Mouse (Mus musculus) embryonic facial prominence, embryonic 12.5 days (tissue): ENCODE measurements around the gene Specc1. TPM values are rescaled to one million over a fixed set of nuclear protein-coding genes. Genes with fewer than 3 reads are reported as not detected.

Source experiments
- ATAC-seq: fragments of 200-750 bp; cut with Nextera tagmentation; 2 replicates; pipeline ENCODE4 v1.8.0; 2017; ENCODE audit not compliant: insufficient number of reproducible peaks, insufficient read depth, low FRiP score, low TSS enrichment
- H3K27ac ChIP-seq: fragments of 300-500 bp; sonication (generic); 2 replicates; pipeline ENCODE4 v1.5.1; 2016; ENCODE audit warnings: mild to moderate bottlenecking
- H3K27me3 ChIP-seq: fragments of 300-500 bp; sonication (generic); 2 replicates; pipeline ENCODE4 v1.6.1; 2016; ENCODE audit warnings: mild to moderate bottlenecking, moderate library complexity
- H3K36me3 ChIP-seq: fragments of 300-500 bp; sonication (generic); 2 replicates; pipeline ENCODE4 v1.6.1; 2016; ENCODE audit warnings: mild to moderate bottlenecking
- H3K4me1 ChIP-seq: fragments of 300-500 bp; sonication (generic); 2 replicates; pipeline ENCODE4 v1.6.1; 2016
- H3K4me2 ChIP-seq: fragments of 300-500 bp; sonication (generic); replicated peaks from 2 replicates; pipeline ENCODE4 v1.6.1; 2016; ENCODE audit warnings: mild to moderate bottlenecking, moderate library complexity
- H3K4me3 ChIP-seq: fragments of 300-500 bp; sonication (generic); 2 replicates; pipeline ENCODE4 v1.5.1; 2016; ENCODE audit warnings: mild to moderate bottlenecking
- H3K9ac ChIP-seq: fragments of 300-500 bp; sonication (generic); 2 replicates; pipeline ENCODE4 v1.6.1; 2016; ENCODE audit warnings: mild to moderate bottlenecking, moderate library complexity
- H3K9me3 ChIP-seq: fragments of 300-500 bp; sonication (generic); 2 replicates; pipeline ENCODE4 v1.6.1; 2016; ENCODE audit warnings: mild to moderate bottlenecking, moderate library complexity
- WGBS: fragments of 180-500 bp; shearing (Covaris S2); methylation state at CpG from one replicate; pipeline ENCODE4 v1.1.7; 2016; 5-methylcytosine and 5-hydroxymethylcytosine counted together
- polyA plus RNA-seq: library from polyadenylated mRNA; unstranded; fragments of >200 nt; fragmentation: Nextera tagmentation; extraction: Ambion mirVana; gene quantifications from 2 replicates; pipeline ENCODE4 v1.2.1, GENCODE M21; 2016

The Specc1 gene
- polyA plus RNA-seq, 1 experiment from 2014 or later: 16.8 TPM

- H3K9ac ChIP-seq: no peak overlapping the region
- H3K4me1 ChIP-seq: no peaks in the 10 kb centered on the region
- WGBS: 80% methylated on average over 8 of the region's 8 CpGs
- no peaks in the 10 kb centered on the region for H3K36me3 ChIP-seq
- no peak for ATAC-seq
- no peaks in the 10 kb centered on the region for H3K9me3 ChIP-seq
- no peaks in the 10 kb centered on the region for H3K27me3 ChIP-seq
- no peak overlapping the region for H3K27ac ChIP-seq
- no peak overlapping the region for H3K4me2 ChIP-seq
- no peak overlapping the region for H3K4me3 ChIP-seq
These were observed 122.7 kb downstream of the Specc1 start for GRCm38 (mm10) chr11:62079100-62079857.

GRCm38 (mm10) chr11:62080476-62080875 lies 123.9 kb downstream of the Specc1 start:
- no peak for ATAC-seq
- Histone ChIP-seq H3K36me3 (no peaks in the 10 kb centered on the region), H3K9me3 (no peaks in the 10 kb centered on the region), H3K27ac (no peak overlapping the region), H3K4me2 (no peak overlapping the region), H3K27me3 (no peaks in the 10 kb centered on the region), H3K4me3 (no peak overlapping the region), H3K9ac (no peak overlapping the region), H3K4me1 (no peaks in the 10 kb centered on the region)
- 76% methylated on average over 2 of the region's 2 CpGs for WGBS

- Histone ChIP-seq H3K9ac (no peak overlapping the region), H3K4me2 (no peak overlapping the region), H3K27ac (no peak overlapping the region), H3K27me3 (no peaks in the 10 kb centered on the region), H3K4me1 (no peaks in the 10 kb centered on the region), H3K9me3 (no peaks in the 10 kb centered on the region), H3K4me3 (no peak overlapping the region), H3K36me3 (no peaks in the 10 kb centered on the region)
- 84% methylated on average over 2 of the region's 2 CpGs for WGBS
- no peak for ATAC-seq
These were observed 130.1 kb downstream of the Specc1 start for GRCm38 (mm10) chr11:62086648-62087047.

GRCm38 (mm10) chr11:62087051-62087450 lies 130.5 kb downstream of the Specc1 start:
- no peak overlapping the region for H3K4me3 ChIP-seq
- 84% methylated on average over 1 of the region's 1 CpGs for WGBS
- ATAC-seq: no peak

GRCm38 (mm10) chr11:62088651-62089050 lies 132.1 kb downstream of the Specc1 start:
- no peak overlapping the region for H3K27ac ChIP-seq
- H3K4me2 ChIP-seq: no peak overlapping the region
- H3K9me3 ChIP-seq: no peaks in the 10 kb centered on the region
- no peaks in the 10 kb centered on the region for H3K4me1 ChIP-seq
- no peaks in the 10 kb centered on the region for H3K36me3 ChIP-seq
- WGBS: 74% methylated on average over 3 of the region's 3 CpGs
- no peak for ATAC-seq
- H3K27me3 ChIP-seq: no peaks in the 10 kb centered on the region
- no peak overlapping the region for H3K4me3 ChIP-seq
- no peak overlapping the region for H3K9ac ChIP-seq

More at GRCm38 (mm10) chr11:62087051-62087450, 130.5 kb downstream of the Specc1 start:
- H3K4me1 ChIP-seq: no peaks in the 10 kb centered on the region
- no peak overlapping the region for H3K27ac ChIP-seq
- no peaks in the 10 kb centered on the region for H3K27me3 ChIP-seq
- no peak overlapping the region for H3K4me2 ChIP-seq
- H3K9ac ChIP-seq: no peak overlapping the region
- no peaks in the 10 kb centered on the region for H3K36me3 ChIP-seq
- H3K9me3 ChIP-seq: no peaks in the 10 kb centered on the region

- Histone ChIP-seq H3K9ac (no peak overlapping the region), H3K9me3 (no peaks in the 10 kb centered on the region), H3K36me3 (no peaks in the 10 kb centered on the region), H3K4me3 (no peak overlapping the region), H3K27me3 (no peaks in the 10 kb centered on the region), H3K27ac (no peak overlapping the region), H3K4me1 (no peaks in the 10 kb centered on the region; the same call in 1 of the 2 replicates), H3K4me2 (no peak overlapping the region)
- 84% methylated on average over 6 of the region's 6 CpGs for WGBS
- ATAC-seq: no peak
These were observed 133.8 kb downstream of the Specc1 start for GRCm38 (mm10) chr11:62090321-62090720.

GRCm38 (mm10) chr11:62103380-62103911 lies 146.9 kb downstream of the Specc1 start:
- WGBS: 58% methylated on average over 3 of the region's 3 CpGs
- Histone ChIP-seq H3K9me3 (no peaks in the 10 kb centered on the region), H3K36me3 (no peaks in the 10 kb centered on the region), H3K4me1 (no peaks in the 10 kb centered on the region), H3K4me3 (no peak overlapping the region), H3K9ac (no peak overlapping the region), H3K27ac (no peak overlapping the region), H3K27me3 (no peaks in the 10 kb centered on the region), H3K4me2 (no peak overlapping the region)
- ATAC-seq: no peak

GRCm38 (mm10) chr11:62106401-62106871 lies 149.9 kb downstream of the Specc1 start:
- Histone ChIP-seq H3K36me3 (no peaks in the 10 kb centered on the region), H3K4me2 (no peak overlapping the region), H3K4me1 (no peaks in the 10 kb centered on the region), H3K9ac (no peak overlapping the region), H3K4me3 (no peak overlapping the region), H3K9me3 (no peaks in the 10 kb centered on the region), H3K27ac (no peak overlapping the region), H3K27me3 (no peaks in the 10 kb centered on the region)
- WGBS: 67% methylated on average over 1 of the region's 1 CpGs
- no peak for ATAC-seq

GRCm38 (mm10) chr11:62107272-62107836 lies 150.8 kb downstream of the Specc1 start:
- Histone ChIP-seq H3K4me1 (no peaks in the 10 kb centered on the region), H3K9ac (no peak overlapping the region), H3K4me3 (no peak overlapping the region), H3K27ac (no peak overlapping the region), H3K36me3 (no peaks in the 10 kb centered on the region), H3K4me2 (no peak overlapping the region), H3K27me3 (no peaks in the 10 kb centered on the region), H3K9me3 (no peaks in the 10 kb centered on the region)
- ATAC-seq: no peak
- WGBS: 87% methylated on average over 2 of the region's 2 CpGs

- 89% methylated on average over 9 of the region's 9 CpGs for WGBS
- H3K9me3 ChIP-seq: no peaks in the 10 kb centered on the region
- H3K27ac ChIP-seq: no peak overlapping the region
- no peak overlapping the region for H3K4me3 ChIP-seq
- H3K27me3 ChIP-seq: no peaks in the 10 kb centered on the region
- no peak for ATAC-seq
- H3K4me1 ChIP-seq: no peaks in the 10 kb centered on the region
- H3K4me2 ChIP-seq: no peak overlapping the region
- peaks cover 9% of the 10 kb centered on the region; the same call in 1 of the 2 replicates for H3K36me3 ChIP-seq
- no peak overlapping the region for H3K9ac ChIP-seq
These were observed 162.0 kb downstream of the Specc1 start for GRCm38 (mm10) chr11:62118561-62118960.

- H3K27ac ChIP-seq: no peak overlapping the region
- no peak overlapping the region for H3K4me3 ChIP-seq
- H3K4me1 ChIP-seq: no peaks in the 10 kb centered on the region
- 57% methylated on average over 3 of the region's 3 CpGs for WGBS
- peaks cover 9% of the 10 kb centered on the region; the same call in 1 of the 2 replicates for H3K36me3 ChIP-seq
- no peak for ATAC-seq
- no peak overlapping the region for H3K9ac ChIP-seq
- H3K4me2 ChIP-seq: no peak overlapping the region
- no peaks in the 10 kb centered on the region for H3K27me3 ChIP-seq
- no peaks in the 10 kb centered on the region for H3K9me3 ChIP-seq
These were observed 163.3 kb downstream of the Specc1 start for GRCm38 (mm10) chr11:62119871-62120270.

GRCm38 (mm10) chr11:62121365-62121764 lies 164.8 kb downstream of the Specc1 start:
- Histone ChIP-seq H3K9me3 (no peaks in the 10 kb centered on the region), H3K27ac (no peak overlapping the region), H3K4me3 (no peak overlapping the region), H3K4me2 (no peak overlapping the region), H3K9ac (no peak overlapping the region), H3K36me3 (peaks cover 9% of the 10 kb centered on the region; the same call in 1 of the 2 replicates), H3K27me3 (no peaks in the 10 kb centered on the region), H3K4me1 (no peaks in the 10 kb centered on the region)
- whole genome bisulfite sequencing: 80% methylated on average over 5 of the region's 5 CpGs
- no peak for ATAC-seq
